Mouse (Mus musculus): ENCODE measurements around the gene Mtmr10.

Gene Mtmr10

GRCm38 (mm10) chr7:64287414-64288091, at the start of gene Mtmr10:
TSS of gene Mtmr10 (plus strand) at chr7:64287653.
- in situ Hi-C loops (cut with MboI), result no loop called here

DNA sequence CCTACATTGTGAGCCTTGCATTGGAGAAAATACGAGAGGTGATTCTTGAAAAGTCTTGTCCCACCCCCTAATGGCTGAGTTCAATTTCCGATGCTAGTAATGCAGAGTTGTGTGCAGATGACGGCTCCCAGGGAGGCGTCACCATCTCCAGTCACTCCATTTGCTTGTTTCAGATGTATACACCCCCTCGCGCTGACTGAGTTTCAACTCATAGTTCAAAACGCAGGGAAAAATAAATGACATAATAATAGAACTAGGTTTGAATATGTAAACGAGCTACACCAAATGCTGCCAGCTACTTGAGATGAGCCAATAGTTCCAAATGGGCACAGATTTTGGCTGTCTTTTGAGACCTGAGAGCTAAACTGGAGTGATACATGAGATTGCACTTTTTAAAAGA, 49.7 kb upstream of the Mtmr10 start:
- in situ Hi-C loops (cut with MboI), result no loop called here

DNA sequence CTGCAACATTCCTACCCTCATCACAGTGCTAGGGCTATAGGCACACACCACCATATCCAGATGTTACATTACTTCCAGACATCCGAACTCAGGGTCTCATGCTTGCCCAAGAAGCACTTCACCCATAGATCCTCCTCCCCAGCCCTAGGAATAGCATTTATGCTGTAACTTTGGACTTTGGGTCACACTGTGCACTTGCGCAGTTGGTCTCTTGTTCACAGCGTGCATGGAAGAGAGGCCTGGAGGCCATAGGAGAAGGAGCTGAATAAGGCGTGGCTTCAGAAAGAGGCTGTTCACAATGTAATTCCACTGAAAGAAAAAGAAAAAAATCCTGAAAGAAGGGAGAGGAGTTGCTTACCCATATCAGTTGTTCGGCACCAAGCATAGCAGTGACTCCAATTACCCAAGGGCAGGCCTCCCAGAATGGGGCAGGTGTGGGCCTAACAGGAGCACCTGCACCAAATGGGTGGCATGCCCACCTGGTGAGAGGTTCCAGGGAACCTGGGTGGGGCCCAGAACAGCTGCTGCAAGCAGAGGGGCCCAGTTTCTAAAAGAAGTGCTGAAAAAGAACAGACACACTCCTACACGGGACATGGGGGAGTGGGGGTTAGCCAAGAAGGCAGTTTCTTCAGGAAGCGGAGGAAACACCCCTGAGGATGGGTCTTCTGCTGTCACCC, 48.9 kb upstream of the Mtmr10 start:
- in situ Hi-C loops (cut with MboI), result no loop called here

GRCm38 (mm10) chr7:64239138-64239805, 48.2 kb upstream of the Mtmr10 start:
- in situ Hi-C loops (cut with MboI), result no loop called here

DNA sequence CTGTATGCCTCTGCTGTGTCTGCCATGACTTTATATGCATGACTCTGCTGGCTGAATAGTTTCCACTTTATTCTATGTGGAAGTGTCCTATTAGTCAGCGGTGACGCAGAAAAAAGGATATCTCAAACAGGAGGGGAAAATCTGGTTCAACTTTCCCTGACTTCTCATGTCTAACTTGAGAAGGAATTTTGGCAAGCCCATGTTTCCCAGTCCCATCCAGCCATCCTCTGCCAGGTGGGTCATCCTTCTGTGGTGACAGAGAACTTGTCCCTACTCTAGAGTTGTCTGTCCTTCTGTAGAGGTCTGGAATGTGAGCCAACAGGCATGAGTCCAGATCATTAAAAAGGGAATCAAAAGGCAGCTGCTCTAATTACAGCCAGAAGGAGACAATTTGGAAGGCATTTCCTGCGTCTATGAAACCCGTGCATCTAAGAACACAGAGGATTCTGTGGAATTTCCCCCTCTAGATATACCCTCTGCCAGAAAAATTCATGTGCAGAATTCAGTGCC, 47.6 kb upstream of the Mtmr10 start:
- in situ Hi-C loops (cut with MboI), result no loop called here

DNA sequence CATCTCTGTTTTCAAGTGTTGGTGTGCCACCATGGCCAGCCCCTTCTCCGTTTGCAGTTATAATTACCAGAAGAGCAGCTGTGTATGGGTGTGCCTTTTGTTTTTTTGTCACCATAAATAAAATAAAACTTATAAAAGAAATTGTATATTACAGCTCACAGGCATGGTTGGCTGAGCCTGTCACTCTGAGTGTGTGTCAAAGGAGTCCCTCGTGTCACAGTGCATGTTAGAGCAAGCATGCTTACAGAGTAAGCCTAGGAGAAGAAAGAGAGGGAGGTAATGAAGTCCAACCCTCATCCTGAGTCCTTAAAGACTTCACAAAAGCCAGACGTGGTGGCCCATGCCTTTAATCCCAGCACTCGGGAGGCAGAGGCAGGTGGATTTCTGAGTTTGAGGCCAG, 45.0 kb upstream of the Mtmr10 start:
- in situ Hi-C loops (cut with MboI), result no loop called here

GRCm38 (mm10) chr7:64244371-64244770, 43.1 kb upstream of the Mtmr10 start:
- in situ Hi-C loops (cut with MboI), result no loop called here

- in situ Hi-C loops (cut with MboI), result no loop called here
These were observed 40.7 kb upstream of the Mtmr10 start for GRCm38 (mm10) chr7:64246713-64247112.

- in situ Hi-C loops (cut with MboI), result no loop called here
These were observed 39.1 kb upstream of the Mtmr10 start for GRCm38 (mm10) chr7:64248352-64248751.

GRCm38 (mm10) chr7:64249715-64250114, 37.7 kb upstream of the Mtmr10 start:
- in situ Hi-C loops (cut with MboI), result no loop called here

DNA sequence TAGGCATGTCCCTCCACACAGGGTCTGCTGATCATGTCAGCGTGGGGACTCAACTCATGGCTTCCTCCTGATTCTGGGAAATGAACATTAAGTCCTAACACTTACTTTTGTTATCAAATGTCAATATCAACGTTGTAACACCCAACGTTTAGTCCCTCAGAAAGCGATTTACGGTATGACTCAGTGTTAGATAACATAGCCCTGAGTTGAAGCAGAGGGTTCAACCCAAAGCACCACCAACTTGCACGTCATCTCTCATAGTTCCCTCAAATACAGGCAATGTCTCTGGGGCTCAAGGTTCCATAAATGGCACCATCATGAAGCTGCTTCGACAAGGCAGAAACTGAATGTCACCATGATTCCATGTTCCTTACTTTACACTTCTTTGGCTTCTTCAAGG, 37.0 kb upstream of the Mtmr10 start:
- in situ Hi-C loops (cut with MboI), result no loop called here

GRCm38 (mm10) chr7:64253736-64254135, 33.7 kb upstream of the Mtmr10 start:
- in situ Hi-C loops (cut with MboI), result no loop called here

GRCm38 (mm10) chr7:64265502-64266279, 21.8 kb upstream of the Mtmr10 start:
- in situ Hi-C loops (cut with MboI), result no loop called here

GRCm38 (mm10) chr7:64266587-64266986, 20.9 kb upstream of the Mtmr10 start:
- in situ Hi-C loops (cut with MboI), result no loop called here

- in situ Hi-C loops (cut with MboI), result no loop called here
These were observed 15.5 kb upstream of the Mtmr10 start for GRCm38 (mm10) chr7:64271926-64272325.

DNA sequence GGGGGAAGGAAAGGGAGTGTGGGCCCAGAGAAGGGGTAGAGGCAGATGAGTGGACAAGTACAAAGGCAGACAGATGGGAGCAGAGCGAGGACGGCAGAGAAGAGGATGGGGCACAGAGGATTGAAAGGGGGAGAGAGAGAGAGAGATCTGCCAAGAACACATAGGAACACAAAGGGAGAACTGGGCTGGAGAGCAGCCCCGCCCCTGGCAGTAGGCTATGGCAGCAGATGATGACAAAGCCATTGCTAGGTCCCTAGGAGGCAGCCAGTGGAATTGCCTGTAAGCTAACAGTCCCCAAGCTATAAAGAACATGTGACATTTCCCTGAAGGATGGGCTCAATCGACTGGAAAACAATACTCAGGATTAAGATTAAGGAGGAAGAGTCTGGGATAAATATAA, 11.9 kb upstream of the Mtmr10 start:
- in situ Hi-C loops (cut with MboI), result no loop called here

- in situ Hi-C loops (cut with MboI), result no loop called here
These were observed 10.5 kb upstream of the Mtmr10 start for GRCm38 (mm10) chr7:64276921-64277320.

DNA sequence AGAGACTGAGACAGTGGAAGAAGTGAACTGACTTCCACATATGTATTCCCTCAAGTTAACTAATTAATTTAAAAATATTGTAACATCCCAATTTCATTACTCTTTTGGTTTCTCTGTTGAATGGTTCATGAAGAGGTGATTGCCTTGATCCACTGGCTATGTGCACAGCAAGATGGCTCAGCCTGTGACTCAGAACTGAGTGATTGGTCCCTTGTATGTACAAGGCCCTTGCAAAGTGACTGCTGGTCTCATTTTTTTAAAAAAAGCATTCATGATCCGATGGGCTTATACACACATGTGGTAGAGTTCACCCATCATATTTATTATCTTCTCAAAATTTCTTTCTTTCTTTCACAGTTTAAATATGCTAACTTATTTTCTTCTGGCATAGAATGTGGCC, 8.9 kb upstream of the Mtmr10 start:
- in situ Hi-C loops (cut with MboI), result no loop called here

- in situ Hi-C loops (cut with MboI), result no loop called here
These were observed 7.9 kb upstream of the Mtmr10 start for GRCm38 (mm10) chr7:64279548-64279947.

- in situ Hi-C loops (cut with MboI), result no loop called here
These were observed 887 bp upstream of the Mtmr10 start for GRCm38 (mm10) chr7:64286566-64286965.

DNA sequence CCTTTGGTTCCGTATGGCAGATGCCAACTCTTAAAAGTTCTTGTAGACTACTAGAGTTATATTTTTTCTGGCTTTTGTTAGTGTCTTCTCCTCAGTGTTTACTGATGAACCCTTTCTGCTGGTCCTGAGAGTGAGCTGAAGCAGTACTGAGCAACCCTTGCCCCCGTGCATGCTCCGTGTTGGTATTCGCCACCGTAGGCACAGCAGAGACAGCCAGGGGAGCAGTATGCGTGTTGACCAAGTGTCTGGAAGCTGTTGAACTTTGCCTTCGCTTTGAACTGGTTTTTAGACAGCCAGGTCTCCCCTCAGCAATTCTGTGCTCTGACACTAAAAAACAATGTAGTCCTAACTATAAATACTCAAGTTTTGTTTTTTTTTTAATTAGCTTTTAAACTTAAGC, 2.0 kb downstream of the Mtmr10 start:
- in situ Hi-C loops (cut with MboI), result no loop called here

GRCm38 (mm10) chr7:64290431-64290830, 3.0 kb downstream of the Mtmr10 start:
- in situ Hi-C loops (cut with MboI), result no loop called here

Measured in mature B cell (primary cell).